Mouse (Mus musculus): ENCODE measurements around the gene Gpr142.

The Gpr142 gene

GRCm38 (mm10) chr11:114846336-114846735 lies 47.6 kb downstream of the Gpr142 start:
- DNase-seq, result no peak

GRCm38 (mm10) chr11:114847008-114847407 lies 48.3 kb downstream of the Gpr142 start:
- DNase-seq, result no peak

- no peak for DNase-seq
Observed at GRCm38 (mm10) chr11:114849572-114849971, 50.8 kb downstream of the Gpr142 start.

- DNase-seq, result no peak
Observed at GRCm38 (mm10) chr11:114850066-114850451, 51.3 kb downstream of the Gpr142 start.

- no peak for DNase-seq
Observed at GRCm38 (mm10) chr11:114850452-114851268, 51.9 kb downstream of the Gpr142 start, which contains the start of gene Gprc5c. TSS of gene Gprc5c (plus strand) at chr11:114851152.

DNA sequence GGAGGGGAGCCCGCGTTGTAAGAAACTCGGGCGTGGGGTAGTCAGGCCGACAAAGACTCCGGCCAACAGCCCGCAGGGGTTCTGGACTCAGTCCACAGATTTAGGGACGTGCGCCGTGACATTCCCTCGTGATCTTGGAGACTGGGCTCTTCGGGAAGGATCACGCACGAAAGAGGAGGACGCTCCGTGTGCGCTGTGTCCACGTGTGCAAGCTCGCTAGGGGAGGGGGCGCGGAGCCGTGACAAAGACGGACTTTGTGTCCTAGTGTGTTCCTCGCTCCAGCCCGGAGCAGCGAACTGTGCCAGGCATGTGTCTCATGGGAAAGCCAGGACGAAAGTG lies 52.5 kb downstream of the Gpr142 start:
- no peak for DNase-seq

GRCm38 (mm10) chr11:114851608-114852310 lies 53.0 kb downstream of the Gpr142 start:
- peak; percentile 49 for DNase-seq

GRCm38 (mm10) chr11:114852311-114853173 lies 53.8 kb downstream of the Gpr142 start:
- no peak for DNase-seq

GRCm38 (mm10) chr11:114853174-114853838 lies 54.6 kb downstream of the Gpr142 start:
- no peak for DNase-seq

GRCm38 (mm10) chr11:114854581-114854980 lies 55.9 kb downstream of the Gpr142 start:
- DNase-seq, result no peak

- no peak for DNase-seq
Observed at GRCm38 (mm10) chr11:114856125-114856524, 57.4 kb downstream of the Gpr142 start.
